Mouse (Mus musculus): ENCODE measurements around the gene Acap1.

- TF ChIP-seq CHD2 (IDR thresholded peaks at IDR 0.05; ENCODE audit: low read depth, low read length): no peak
- TF ChIP-seq MAFK (IDR thresholded peaks at IDR 0.05; ENCODE audit: insufficient read depth, low read depth, low read length): no peak
- TF ChIP-seq ZNF384 (IDR thresholded peaks at IDR 0.05; ENCODE audit: low read depth, low read length): no peak
Measured at GRCm38 (mm10) chr11:69899870-69900269, 4.5 kb upstream of the Acap1 start.

All from ES-E14 (cell line).